Mouse (Mus musculus): ENCODE results near the gene Gast. TPM values are rescaled to one million over a fixed set of nuclear protein-coding genes. Genes with fewer than 3 reads are reported as not detected.
"Not testable (repeated sequence)": the region's sequence is repeated elsewhere in the genome, so short reads cannot be mapped to it uniquely, and the experiment has no call there.

Gene Gast
- polyA plus RNA-seq, 1 experiment = not detected

DNA sequence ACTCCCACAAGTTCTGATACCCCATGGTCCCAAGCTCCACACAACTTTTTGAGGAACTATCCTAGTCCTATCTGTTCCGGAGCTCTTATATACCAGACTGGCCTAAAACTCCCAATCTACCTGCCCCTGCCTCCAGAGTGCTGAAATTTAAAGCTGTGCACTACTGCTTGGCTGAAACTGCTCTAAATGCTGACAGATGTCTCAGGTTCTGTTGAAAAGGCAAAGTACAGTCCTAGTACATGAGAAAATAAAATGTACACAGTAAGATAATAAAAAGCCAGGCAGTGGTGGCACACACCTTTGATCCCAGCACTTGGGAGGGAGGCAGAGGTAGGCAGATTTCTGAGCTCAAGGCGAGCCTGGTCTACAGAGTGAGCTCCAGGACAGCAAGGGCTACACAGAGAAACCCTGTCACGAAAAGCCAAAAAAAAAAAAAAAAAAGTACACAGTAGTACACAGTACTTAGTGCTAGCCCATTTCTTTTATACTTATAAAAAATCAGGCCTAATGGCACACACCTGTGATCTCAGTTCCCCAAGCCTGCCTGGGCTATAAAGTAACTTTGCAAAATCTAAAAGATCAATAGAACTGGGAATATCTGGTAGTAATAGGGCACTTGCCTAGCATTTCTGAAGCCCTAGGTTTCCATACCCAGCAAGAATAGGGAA, 11.5 kb upstream of the Gast start:
- H3K27me3 ChIP-seq (ENCODE audit: control insufficient read depth, insufficient read depth, low read length) = no peaks in the 10 kb centered on the region
- H3K4me1 ChIP-seq (ENCODE audit: control insufficient read depth, insufficient read depth, low read length) = peaks cover 2% of the 10 kb centered on the region
- no peak overlapping the region; the same call in 1 of the 2 replicates for H3K4me3 ChIP-seq (ENCODE audit: control insufficient read depth, low read depth, low read length)
- TF ChIP-seq CTCF (IDR thresholded peaks at IDR 0.05; ENCODE audit: control insufficient read depth, insufficient read depth, insufficient replicate concordance, low read depth, low read length) (no peak), POLR2A (IDR thresholded peaks at IDR 0.05; ENCODE audit: control insufficient read depth, low read depth, low read length) (no peak)
- no peaks in the 10 kb centered on the region for H3K36me3 ChIP-seq (ENCODE audit: control insufficient read depth, insufficient read depth, low read length)
- H3K27ac ChIP-seq (ENCODE audit: control insufficient read depth, insufficient read depth, low read depth, low read length) = no peak overlapping the region

DNA sequence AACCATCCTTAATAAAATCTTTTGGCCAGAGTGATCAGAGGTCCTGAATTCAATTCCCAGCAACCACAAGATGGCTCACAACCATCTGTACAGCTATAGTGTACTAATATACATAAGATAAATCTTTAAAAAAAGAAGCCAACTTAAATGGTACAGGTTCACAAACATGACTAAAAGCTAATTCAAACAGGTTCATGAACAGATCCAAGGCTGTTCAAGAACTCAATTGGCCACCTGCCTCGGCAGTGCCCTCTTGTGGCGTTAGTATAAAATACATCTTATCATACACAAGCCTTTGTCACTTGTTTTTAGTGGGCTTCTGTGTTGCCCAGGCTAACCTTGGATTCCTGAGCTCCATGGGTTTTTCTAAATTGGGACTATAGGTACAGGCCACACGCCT, 10.6 kb upstream of the Gast start:
- peaks cover 2% of the 10 kb centered on the region for H3K4me1 ChIP-seq (ENCODE audit: control insufficient read depth, insufficient read depth, low read length)
- no peak overlapping the region for H3K4me3 ChIP-seq (ENCODE audit: control insufficient read depth, low read depth, low read length)
- H3K27ac ChIP-seq (ENCODE audit: control insufficient read depth, insufficient read depth, low read depth, low read length) = no peak overlapping the region
- no peaks in the 10 kb centered on the region for H3K36me3 ChIP-seq (ENCODE audit: control insufficient read depth, insufficient read depth, low read length)
- TF ChIP-seq CTCF (IDR thresholded peaks at IDR 0.05; ENCODE audit: control insufficient read depth, insufficient read depth, insufficient replicate concordance, low read depth, low read length) (peak; percentile 20; the same call in 1 of the 2 replicates), POLR2A (IDR thresholded peaks at IDR 0.05; ENCODE audit: control insufficient read depth, low read depth, low read length) (no peak)
- H3K27me3 ChIP-seq (ENCODE audit: control insufficient read depth, insufficient read depth, low read length) = no peaks in the 10 kb centered on the region

DNA sequence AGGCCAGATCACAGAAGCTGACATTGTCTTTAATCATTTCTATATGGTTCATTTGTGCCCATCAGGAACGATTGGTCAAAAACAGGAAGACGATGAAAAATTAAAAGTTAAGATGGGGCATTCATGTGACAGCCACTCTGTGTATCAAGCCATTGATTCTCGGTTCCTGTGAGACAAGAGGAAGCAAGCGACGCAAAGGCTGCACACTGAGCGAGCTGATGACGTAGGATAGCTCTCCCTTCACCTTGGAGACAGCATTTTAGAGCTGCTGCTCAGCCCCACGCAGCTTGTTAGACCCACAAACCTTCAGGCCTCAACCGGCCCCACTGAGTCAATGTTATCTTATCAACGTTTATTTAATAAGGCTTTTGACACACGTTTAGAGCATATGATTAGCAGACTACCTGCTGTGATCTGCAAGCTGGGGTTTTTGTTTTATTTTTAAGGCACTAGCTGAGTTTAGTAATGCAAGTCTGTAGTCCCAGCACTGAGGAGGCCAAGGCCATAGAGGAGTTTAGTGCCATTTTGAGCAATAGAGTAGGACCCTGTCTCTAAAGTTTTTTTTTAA, 9.1 kb upstream of the Gast start:
- Histone ChIP-seq H3K27ac (ENCODE audit: control insufficient read depth, insufficient read depth, low read depth, low read length) (no peak overlapping the region), H3K27me3 (ENCODE audit: control insufficient read depth, insufficient read depth, low read length) (no peaks in the 10 kb centered on the region), H3K4me1 (ENCODE audit: control insufficient read depth, insufficient read depth, low read length) (peaks cover under 1% of the 10 kb centered on the region), H3K36me3 (ENCODE audit: control insufficient read depth, insufficient read depth, low read length) (no peaks in the 10 kb centered on the region), H3K4me3 (ENCODE audit: control insufficient read depth, low read depth, low read length) (no peak overlapping the region)
- no peak for TF ChIP-seq CTCF (IDR thresholded peaks at IDR 0.05; ENCODE audit: control insufficient read depth, insufficient read depth, insufficient replicate concordance, low read depth, low read length)
- TF ChIP-seq POLR2A (IDR thresholded peaks at IDR 0.05; ENCODE audit: control insufficient read depth, low read depth, low read length) = no peak

- Histone ChIP-seq H3K27ac (ENCODE audit: control insufficient read depth, insufficient read depth, low read depth, low read length) (no peak overlapping the region), H3K4me1 (ENCODE audit: control insufficient read depth, insufficient read depth, low read length) (peaks cover 3% of the 10 kb centered on the region)
- no peak for TF ChIP-seq POLR2A (IDR thresholded peaks at IDR 0.05; ENCODE audit: control insufficient read depth, low read depth, low read length)
- TF ChIP-seq CTCF (IDR thresholded peaks at IDR 0.05; ENCODE audit: control insufficient read depth, insufficient read depth, insufficient replicate concordance, low read depth, low read length) = no peak
These were observed 6.9 kb upstream of the Gast start for GRCm38 (mm10) chr11:100327316-100327715.

GRCm38 (mm10) chr11:100327761-100328160, 6.4 kb upstream of the Gast start:
- Histone ChIP-seq H3K27me3 (ENCODE audit: control insufficient read depth, insufficient read depth, low read length) (no peaks in the 10 kb centered on the region), H3K4me3 (ENCODE audit: control insufficient read depth, low read depth, low read length) (no peak overlapping the region), H3K36me3 (ENCODE audit: control insufficient read depth, insufficient read depth, low read length) (no peaks in the 10 kb centered on the region), H3K4me1 (ENCODE audit: control insufficient read depth, insufficient read depth, low read length) (peaks cover 3% of the 10 kb centered on the region), H3K27ac (ENCODE audit: control insufficient read depth, insufficient read depth, low read depth, low read length) (no peak overlapping the region)
- TF ChIP-seq CTCF (IDR thresholded peaks at IDR 0.05; ENCODE audit: control insufficient read depth, insufficient read depth, insufficient replicate concordance, low read depth, low read length) (no peak), POLR2A (IDR thresholded peaks at IDR 0.05; ENCODE audit: control insufficient read depth, low read depth, low read length) (no peak)

More at GRCm38 (mm10) chr11:100327316-100327715, 6.9 kb upstream of the Gast start:
- no peaks in the 10 kb centered on the region for H3K27me3 ChIP-seq (ENCODE audit: control insufficient read depth, insufficient read depth, low read length)
- no peaks in the 10 kb centered on the region for H3K36me3 ChIP-seq (ENCODE audit: control insufficient read depth, insufficient read depth, low read length)
- H3K4me3 ChIP-seq (ENCODE audit: control insufficient read depth, low read depth, low read length) = no peak overlapping the region

DNA sequence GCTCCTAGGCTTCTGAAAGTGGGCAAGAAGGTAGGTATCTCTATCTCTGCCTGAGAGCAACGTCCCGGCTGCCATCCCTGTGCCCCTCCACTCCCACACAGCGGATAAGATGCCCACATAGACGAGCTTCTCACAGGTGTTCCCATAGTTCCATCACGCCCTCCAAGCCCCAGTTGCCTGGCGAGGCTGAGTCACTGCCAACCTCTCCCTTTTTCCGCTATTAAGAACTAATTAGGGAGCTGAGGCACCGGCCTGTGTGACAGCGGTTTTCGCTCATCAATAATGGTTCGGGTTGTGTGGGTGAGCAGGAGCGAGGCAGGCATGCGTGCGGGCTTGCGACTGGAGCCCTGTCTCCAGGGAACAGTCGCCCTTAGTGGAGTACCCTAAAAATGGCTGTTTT, 4.0 kb upstream of the Gast start:
- no peaks in the 10 kb centered on the region for H3K36me3 ChIP-seq (ENCODE audit: control insufficient read depth, insufficient read depth, low read length)
- H3K4me3 ChIP-seq (ENCODE audit: control insufficient read depth, low read depth, low read length) = no peak overlapping the region; the same call in 1 of the 2 replicates
- H3K27ac ChIP-seq (ENCODE audit: control insufficient read depth, insufficient read depth, low read depth, low read length) = no peak overlapping the region
- no peak for TF ChIP-seq POLR2A (IDR thresholded peaks at IDR 0.05; ENCODE audit: control insufficient read depth, low read depth, low read length)
- TF ChIP-seq CTCF (IDR thresholded peaks at IDR 0.05; ENCODE audit: control insufficient read depth, insufficient read depth, insufficient replicate concordance, low read depth, low read length) = no peak
- peaks cover 3% of the 10 kb centered on the region for H3K4me1 ChIP-seq (ENCODE audit: control insufficient read depth, insufficient read depth, low read length)
- no peaks in the 10 kb centered on the region for H3K27me3 ChIP-seq (ENCODE audit: control insufficient read depth, insufficient read depth, low read length)

DNA sequence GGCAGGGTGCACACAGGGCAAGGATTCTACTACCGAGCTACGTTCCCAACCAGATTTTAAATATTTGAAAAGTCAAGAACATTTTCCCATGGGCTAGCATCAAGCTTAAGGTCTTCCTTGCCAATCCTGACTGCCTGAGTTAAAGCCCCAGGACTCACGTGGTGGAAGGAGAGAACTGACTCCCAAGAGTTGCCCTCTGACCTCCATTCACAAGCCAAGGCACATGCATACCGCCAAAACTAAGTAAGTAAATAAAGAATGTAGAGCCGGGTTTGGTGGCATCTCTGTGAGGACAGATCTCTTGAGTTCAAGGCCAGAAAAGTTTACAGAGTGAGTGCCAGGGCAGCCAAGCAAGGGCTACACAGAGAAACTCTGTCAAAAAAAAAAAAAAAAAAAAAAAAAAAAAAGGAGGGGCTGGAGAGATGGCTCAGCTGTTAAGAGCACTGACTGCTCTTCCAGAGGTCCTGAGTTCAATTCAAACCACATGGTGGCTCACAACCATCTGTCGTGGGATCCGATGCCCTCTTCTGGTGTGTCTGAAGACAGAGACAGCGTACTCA, 3.3 kb upstream of the Gast start:
- H3K4me1 ChIP-seq (ENCODE audit: control insufficient read depth, insufficient read depth, low read length); H3K27ac ChIP-seq (ENCODE audit: control insufficient read depth, insufficient read depth, low read depth, low read length); H3K27me3 ChIP-seq (ENCODE audit: control insufficient read depth, insufficient read depth, low read length): not testable (repeated sequence)

More for the DNA sequence above, 3.3 kb upstream of the Gast start:
- H3K36me3 ChIP-seq (ENCODE audit: control insufficient read depth, insufficient read depth, low read length); H3K4me3 ChIP-seq (ENCODE audit: control insufficient read depth, low read depth, low read length): not testable (repeated sequence)

Data from testis, adult 2 months (tissue).